Mouse (Mus musculus) kidney, embryonic 14.5 days (tissue): ENCODE measurements around the gene Slc39a5. TPM values are rescaled to one million over a fixed set of nuclear protein-coding genes. Genes with fewer than 3 reads are reported as not detected.

ENCODE experiments used
- ATAC-seq: fragments of 200-750 bp; cut with Nextera tagmentation; 2 replicates; pipeline ENCODE4 v1.8.0; 2017; ENCODE audit warnings: moderate number of reproducible peaks, mild to moderate bottlenecking, moderate TSS enrichment, moderate library complexity; ENCODE audit not compliant: low FRiP score, low TSS enrichment
- H3K27ac ChIP-seq: fragments of 300-500 bp; sonication (generic); 2 replicates; pipeline ENCODE4 v1.5.1; 2014; ENCODE audit warnings: low read depth, mild to moderate bottlenecking, low read length, moderate library complexity, mixed read lengths
- H3K27me3 ChIP-seq: fragments of 300-500 bp; sonication (generic); 2 replicates; pipeline ENCODE4 v1.6.1; 2014; ENCODE audit warnings: mild to moderate bottlenecking, low read length; ENCODE audit not compliant: control insufficient read depth, insufficient read depth
- H3K36me3 ChIP-seq: fragments of 300-500 bp; sonication (generic); 2 replicates; pipeline ENCODE4 v1.6.1; 2014; ENCODE audit warnings: low read length, mixed read lengths; ENCODE audit not compliant: control insufficient read depth, insufficient read depth
- H3K4me1 ChIP-seq: fragments of 300-500 bp; sonication (generic); 2 replicates; pipeline ENCODE4 v1.6.1; 2014; ENCODE audit warnings: low read length, mixed read lengths; ENCODE audit not compliant: control insufficient read depth, insufficient read depth
- H3K4me2 ChIP-seq: fragments of 300-500 bp; sonication (generic); replicated peaks from 2 replicates; pipeline ENCODE4 v1.6.1; 2014; ENCODE audit warnings: low read depth, mild to moderate bottlenecking, low read length
- H3K4me3 ChIP-seq: fragments of 300-500 bp; sonication (generic); 2 replicates; pipeline ENCODE4 v1.5.1; 2014; ENCODE audit warnings: mild to moderate bottlenecking, low read length
- H3K9ac ChIP-seq: fragments of 300-500 bp; sonication (generic); 2 replicates; pipeline ENCODE4 v1.6.1; 2014; ENCODE audit warnings: low read depth, mild to moderate bottlenecking, low read length, moderate library complexity
- H3K9me3 ChIP-seq: fragments of 300-500 bp; sonication (generic); 2 replicates; pipeline ENCODE4 v1.6.1; 2016; ENCODE audit warnings: low read length; ENCODE audit not compliant: control insufficient read depth
- WGBS: fragments of 180-500 bp; shearing (Covaris S2); extraction: QIAGEN DNeasy Blood & Tissue Kit; methylation state at CpG from one replicate; pipeline ENCODE4 v1.1.7; 2014; 5-methylcytosine and 5-hydroxymethylcytosine counted together
- polyA plus RNA-seq: library from polyadenylated mRNA; unstranded; fragments of >200 nt; fragmentation: Nextera tagmentation; extraction: Ambion mirVana; gene quantifications from 2 replicates; pipeline ENCODE4 v1.2.1, GENCODE M21; 2014

The Slc39a5 gene
- polyA plus RNA-seq, 1 experiment from 2014 or later = 22.6 TPM

DNA sequence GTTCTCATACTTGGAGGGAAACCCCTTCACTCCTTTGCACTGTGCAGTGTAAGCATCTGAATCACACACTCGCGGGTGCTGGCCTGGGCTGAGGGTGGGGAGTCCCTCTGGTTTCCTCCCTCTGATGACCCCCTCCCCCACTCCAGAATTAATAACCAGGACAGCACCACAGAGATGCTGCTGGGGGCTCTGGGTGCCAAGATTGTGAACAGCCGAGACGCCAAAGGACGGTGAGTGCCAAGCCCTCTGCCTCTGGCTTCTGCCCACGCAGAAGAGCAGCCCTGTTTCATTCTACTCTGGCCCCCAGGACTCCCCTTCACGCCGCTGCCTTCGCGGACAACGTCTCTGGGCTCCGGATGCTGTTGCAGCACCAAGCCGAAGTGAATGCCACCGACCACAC is 12.1 kb downstream of the Slc39a5 start:
- H3K4me2 ChIP-seq = no peak overlapping the region
- WGBS = 89% methylated on average over 14 of the region's 14 CpGs

DNA sequence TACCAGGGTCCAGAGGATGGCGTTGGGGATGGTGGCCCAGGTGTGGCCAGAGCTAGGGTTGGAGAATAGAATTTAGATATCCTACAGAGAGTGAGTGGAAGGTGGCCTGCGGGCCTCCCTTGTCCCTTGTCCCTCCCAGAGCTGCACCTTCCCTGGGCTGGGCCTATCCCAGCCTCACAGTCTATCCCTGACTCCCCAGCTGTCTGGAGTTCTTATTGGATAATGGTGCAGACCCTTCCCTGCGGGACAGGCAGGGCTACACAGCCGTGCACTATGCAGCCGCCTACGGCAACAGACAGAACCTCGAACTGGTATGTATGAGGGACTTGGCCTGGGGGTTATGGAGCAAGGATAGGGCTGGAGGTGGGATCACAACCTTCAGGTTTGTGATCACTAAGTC is 15.1 kb downstream of the Slc39a5 start:
- Histone ChIP-seq H3K27me3 (no peaks in the 10 kb centered on the region), H3K9ac (no peak overlapping the region), H3K4me1 (no peaks in the 10 kb centered on the region), H3K4me2 (no peak overlapping the region), H3K36me3 (peaks cover 97% of the 10 kb centered on the region), H3K27ac (no peak overlapping the region), H3K9me3 (no peaks in the 10 kb centered on the region), H3K4me3 (no peak overlapping the region)
- ATAC-seq = no peak
- WGBS = 93% methylated on average over 7 of the region's 7 CpGs

More for the DNA sequence above, 12.1 kb downstream of the Slc39a5 start:
- peaks cover 99% of the 10 kb centered on the region for H3K36me3 ChIP-seq
- no peak overlapping the region for H3K27ac ChIP-seq
- H3K27me3 ChIP-seq = no peaks in the 10 kb centered on the region
- no peaks in the 10 kb centered on the region for H3K9me3 ChIP-seq
- no peaks in the 10 kb centered on the region for H3K4me1 ChIP-seq
- no peak for ATAC-seq
- H3K4me3 ChIP-seq = no peak overlapping the region
- no peak overlapping the region for H3K9ac ChIP-seq

DNA sequence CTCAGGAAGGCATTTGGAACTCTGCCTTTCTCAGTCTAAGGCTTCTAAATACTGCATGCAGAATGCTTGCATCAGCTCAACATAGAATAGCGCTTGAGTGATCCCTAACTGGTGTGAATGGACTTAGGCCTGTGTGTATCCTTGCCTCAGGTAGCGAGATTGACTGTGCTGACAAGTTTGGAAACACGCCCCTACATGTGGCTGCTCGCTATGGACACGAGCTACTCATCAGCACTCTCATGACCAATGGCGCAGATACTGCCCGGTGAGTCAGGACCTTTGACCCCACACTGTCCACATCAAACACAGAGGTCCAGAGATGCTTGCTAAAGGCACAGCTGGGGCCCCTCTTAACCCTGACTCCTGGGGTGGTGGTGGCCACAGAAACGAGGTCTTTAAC is 18.5 kb downstream of the Slc39a5 start:
- no peaks in the 10 kb centered on the region for H3K27me3 ChIP-seq
- H3K4me1 ChIP-seq = peaks cover 9% of the 10 kb centered on the region
- no peak overlapping the region for H3K9ac ChIP-seq
- peaks cover 92% of the 10 kb centered on the region for H3K36me3 ChIP-seq
- no peaks in the 10 kb centered on the region for H3K9me3 ChIP-seq
- no peak overlapping the region for H3K4me3 ChIP-seq
- 86% methylated on average over 8 of the region's 8 CpGs for WGBS
- ATAC-seq = no peak
- H3K27ac ChIP-seq = no peak overlapping the region
- no peak overlapping the region for H3K4me2 ChIP-seq

DNA sequence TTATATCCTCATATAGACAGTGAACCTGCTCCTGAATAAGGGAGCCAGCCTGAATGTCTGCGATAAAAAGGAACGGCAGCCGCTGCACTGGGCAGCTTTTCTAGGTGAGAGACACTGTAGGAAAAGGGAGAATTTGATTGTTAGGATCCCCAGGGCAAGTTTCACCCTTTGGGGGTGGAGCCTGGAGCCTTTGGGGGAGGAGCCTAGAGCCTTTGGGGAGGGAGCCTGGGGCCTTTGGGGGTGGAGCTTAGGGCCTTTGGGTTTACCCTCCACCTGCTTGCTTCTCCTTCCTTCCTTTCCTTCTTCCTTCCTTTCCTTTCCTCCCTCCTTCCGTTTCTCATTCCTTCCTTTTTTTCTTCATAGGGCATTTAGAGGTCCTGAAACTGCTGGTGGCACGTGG is 20.5 kb downstream of the Slc39a5 start:
- no peak overlapping the region for H3K9ac ChIP-seq
- H3K4me1 ChIP-seq = peaks cover 9% of the 10 kb centered on the region
- H3K27ac ChIP-seq = no peak overlapping the region
- no peaks in the 10 kb centered on the region for H3K9me3 ChIP-seq
- no peak overlapping the region for H3K4me2 ChIP-seq
- no peak overlapping the region for H3K4me3 ChIP-seq
- H3K36me3 ChIP-seq = peaks cover 73% of the 10 kb centered on the region
- no peaks in the 10 kb centered on the region for H3K27me3 ChIP-seq
- ATAC-seq = no peak
- 90% methylated on average over 5 of the region's 5 CpGs for WGBS

DNA sequence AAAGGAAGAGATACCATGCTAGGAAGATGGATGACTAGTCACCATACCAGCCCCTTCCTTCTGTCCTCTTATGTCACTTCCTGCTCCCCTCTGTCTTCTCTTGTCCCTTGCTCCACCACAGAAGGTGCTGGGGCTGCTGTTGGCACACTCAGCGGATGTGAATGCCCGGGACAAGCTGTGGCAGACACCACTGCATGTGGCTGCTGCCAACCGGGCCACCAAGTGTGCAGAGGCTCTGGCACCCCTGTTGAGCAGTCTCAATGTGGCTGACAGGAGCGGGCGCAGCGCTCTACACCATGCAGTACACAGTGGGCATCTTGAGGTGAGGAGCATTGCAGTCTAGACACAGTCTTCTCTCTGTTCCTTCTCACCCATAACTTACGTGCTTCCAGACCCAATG is 21.8 kb downstream of the Slc39a5 start:
- no peak overlapping the region for H3K4me3 ChIP-seq
- no peaks in the 10 kb centered on the region for H3K27me3 ChIP-seq
- 96% methylated on average over 7 of the region's 7 CpGs for whole genome bisulfite sequencing

DNA sequence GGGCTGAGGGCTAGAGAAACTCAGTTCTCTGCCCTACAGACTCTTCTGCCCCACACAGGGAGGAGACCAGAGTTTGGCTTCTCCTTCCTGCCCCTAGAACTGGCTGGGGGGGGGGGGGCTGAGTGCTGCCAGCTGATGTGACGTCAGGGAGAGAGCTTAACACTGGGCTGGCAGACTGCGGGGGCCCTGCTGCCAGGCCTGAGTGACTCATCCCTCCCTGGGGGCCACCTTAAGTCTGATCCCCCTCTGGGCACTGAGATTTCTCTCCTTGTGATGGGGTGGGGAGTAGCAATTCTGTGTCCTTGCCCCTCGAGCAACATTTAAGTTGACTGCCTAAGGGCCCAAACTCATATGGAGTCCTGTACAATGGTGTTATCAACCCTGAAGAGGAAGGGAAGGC is 22.6 kb downstream of the Slc39a5 start:
- H3K27ac ChIP-seq = no peak overlapping the region
- no peak for ATAC-seq
- H3K4me1 ChIP-seq = peaks cover 9% of the 10 kb centered on the region
- H3K4me2 ChIP-seq = peak overlapping the region; percentile 82
- H3K27me3 ChIP-seq = no peaks in the 10 kb centered on the region
- peak overlapping the region; percentile 98; the same call in 1 of the 2 replicates for H3K4me3 ChIP-seq
- peaks cover 52% of the 10 kb centered on the region for H3K36me3 ChIP-seq
- peak overlapping the region; percentile 99; the same call in 1 of the 2 replicates for H3K9ac ChIP-seq
- no peaks in the 10 kb centered on the region for H3K9me3 ChIP-seq
- WGBS = 74% methylated on average over 3 of the region's 3 CpGs

More for the DNA sequence above, 21.8 kb downstream of the Slc39a5 start:
- H3K4me1 ChIP-seq = peaks cover 9% of the 10 kb centered on the region
- H3K4me2 ChIP-seq = no peak overlapping the region
- ATAC-seq = no peak
- no peak overlapping the region for H3K9ac ChIP-seq
- no peak overlapping the region for H3K27ac ChIP-seq
- H3K36me3 ChIP-seq = peaks cover 60% of the 10 kb centered on the region
- H3K9me3 ChIP-seq = no peaks in the 10 kb centered on the region

DNA sequence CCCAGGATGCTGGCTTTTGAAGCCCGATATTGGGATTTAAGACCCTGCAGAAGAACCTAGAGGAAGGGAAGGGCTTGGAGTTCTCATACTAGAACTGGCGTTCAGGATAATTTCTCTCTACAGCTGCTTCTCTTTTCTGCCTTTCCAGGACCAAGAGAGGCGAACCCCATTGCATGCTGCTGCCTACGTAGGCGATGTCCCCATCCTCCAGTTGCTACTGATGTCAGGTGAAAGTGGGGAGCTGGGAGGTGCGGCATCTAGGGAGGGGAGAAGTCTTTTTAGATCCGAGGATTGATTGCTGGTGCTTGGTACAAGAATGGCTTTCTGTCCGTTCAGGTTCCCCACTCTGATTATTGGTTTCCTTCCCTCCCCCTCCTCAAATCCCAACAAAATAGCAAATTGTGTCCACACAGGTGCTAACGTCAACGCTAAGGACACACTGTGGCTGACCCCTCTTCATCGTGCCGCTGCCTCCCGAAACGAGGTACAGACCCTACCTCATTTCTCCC is 23.0 kb downstream of the Slc39a5 start:
- no peaks in the 10 kb centered on the region for H3K9me3 ChIP-seq
- no peak for ATAC-seq
- peak overlapping the region; percentile 82 for H3K4me2 ChIP-seq
- H3K27ac ChIP-seq = peak overlapping the region; percentile 95
- H3K9ac ChIP-seq = peak overlapping the region; percentile 99
- peaks cover 9% of the 10 kb centered on the region for H3K4me1 ChIP-seq
- H3K36me3 ChIP-seq = peaks cover 47% of the 10 kb centered on the region
- H3K4me3 ChIP-seq = peak overlapping the region; percentile 98
- no peaks in the 10 kb centered on the region for H3K27me3 ChIP-seq
- WGBS = 54% methylated on average over 14 of the region's 14 CpGs

DNA sequence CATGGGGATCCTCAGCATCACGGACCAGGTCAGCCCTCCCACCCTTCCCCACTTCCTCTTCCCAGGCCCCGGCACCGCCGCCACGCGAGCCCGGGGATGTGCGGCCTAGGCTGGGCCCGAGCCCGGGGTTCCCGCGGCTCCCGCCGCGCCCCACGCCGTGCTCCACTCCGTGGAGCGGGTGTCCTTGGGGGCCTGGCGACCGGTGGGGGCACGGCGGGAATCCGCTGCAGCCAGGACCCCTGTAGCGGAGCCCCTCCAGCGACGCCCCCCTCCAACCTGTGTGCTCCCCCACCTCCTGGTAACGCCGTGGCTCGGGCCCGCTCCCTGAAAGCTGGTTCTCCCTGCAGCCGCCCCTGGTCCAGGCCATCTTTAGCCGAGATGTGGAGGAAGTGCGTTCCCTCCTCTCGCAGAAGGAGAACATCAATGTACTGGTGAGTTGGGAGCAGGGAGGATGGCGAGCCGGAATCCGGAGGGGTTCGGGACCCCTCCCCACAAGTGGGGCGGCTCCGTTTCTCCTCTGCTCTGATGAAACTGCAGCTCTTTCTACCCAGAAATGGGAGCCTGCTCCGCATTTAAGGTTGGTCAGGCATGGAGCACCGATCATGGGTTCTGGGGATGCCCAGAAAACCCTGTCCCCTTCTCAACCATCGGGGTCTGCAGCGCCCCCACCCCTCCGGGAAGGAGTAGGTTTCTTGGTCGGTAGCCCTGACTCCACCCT is 23.6 kb downstream of the Slc39a5 start:
- H3K27me3 ChIP-seq = no peaks in the 10 kb centered on the region
- H3K9me3 ChIP-seq = no peaks in the 10 kb centered on the region
- under 1% methylated on average over 37 of the region's 47 CpGs for WGBS
- H3K4me1 ChIP-seq = peaks cover 9% of the 10 kb centered on the region
- H3K27ac ChIP-seq = peak overlapping the region; percentile 95
- peaks cover 41% of the 10 kb centered on the region for H3K36me3 ChIP-seq
- H3K4me2 ChIP-seq = peak overlapping the region; percentile 82
- ATAC-seq = peak; percentile 74
- peak overlapping the region; percentile 98 for H3K4me3 ChIP-seq
- H3K9ac ChIP-seq = peak overlapping the region; percentile 99

DNA sequence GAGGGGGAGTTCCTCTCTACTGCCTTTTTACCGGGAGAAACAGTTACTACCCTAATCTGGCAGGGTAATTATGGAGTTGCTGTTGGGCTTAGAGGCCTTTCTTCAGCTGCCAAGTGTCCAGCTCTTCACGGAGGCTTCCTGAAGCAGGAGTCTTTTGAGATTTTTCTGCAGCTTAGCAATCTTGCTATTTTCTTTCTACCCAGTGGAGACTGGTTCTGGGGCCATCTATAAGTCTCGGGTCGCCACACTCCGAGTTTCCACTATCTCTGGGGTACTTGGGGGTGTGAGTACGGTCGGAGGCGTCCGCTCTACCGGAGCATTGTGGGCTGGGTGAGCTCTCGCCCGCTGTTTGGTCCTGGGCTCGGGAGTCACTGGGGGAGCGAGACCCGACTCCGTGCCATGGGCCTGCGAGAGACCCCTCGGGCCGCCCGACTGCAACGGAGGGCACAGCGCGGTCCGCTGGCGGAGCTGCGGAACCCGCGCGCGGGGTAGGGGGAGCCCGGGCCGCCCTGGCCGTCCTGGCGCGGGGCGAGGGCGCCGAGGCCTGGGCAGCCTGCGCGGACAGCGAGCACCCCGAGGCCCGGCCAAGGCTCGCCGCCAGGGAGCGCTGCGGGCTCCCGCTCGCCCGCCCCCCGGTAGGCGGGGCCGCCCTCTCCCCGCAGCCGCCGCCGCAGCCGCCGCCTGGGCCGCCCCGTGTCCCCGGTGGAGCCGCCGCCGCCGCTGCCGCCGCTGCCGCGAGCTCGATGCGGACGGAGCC is 24.4 kb downstream of the Slc39a5 start, which contains the start of gene Ankrd52:
Gene Ankrd52, plus strand, starts transcription at position 661 of the 757 bp plus-strand sequence.
- H3K27me3 ChIP-seq = no peaks in the 10 kb centered on the region
- no peaks in the 10 kb centered on the region for H3K9me3 ChIP-seq
- H3K27ac ChIP-seq = peak within 1 kb of the TSS; percentile 95
- H3K4me1 ChIP-seq = peaks cover 9% of the 10 kb centered on the region
- peak; percentile 94 for ATAC-seq
- under 1% methylated on average over 50 of the region's 73 CpGs for WGBS
- peak within 1 kb of the TSS; percentile 82 for H3K4me2 ChIP-seq
- H3K4me3 ChIP-seq = peak within 1 kb of the TSS; percentile 98
- H3K9ac ChIP-seq = peak within 1 kb of the TSS; percentile 99
- peaks cover 34% of the 10 kb centered on the region for H3K36me3 ChIP-seq
